Mouse (Mus musculus) left cerebral cortex, adult 9 months (tissue): ENCODE data around the gene Trub2.
"Not testable (repeated sequence)": the region's sequence is repeated elsewhere in the genome, so short reads cannot be mapped to it uniquely, and the experiment has no call there.

Source experiments
- DNase-seq, 2 experiments: peaks; one replicate each; pipeline ENCODE4 v3.0.0; 2022; ENCODE audit warnings: low spot score in 2 of 2

Trub2 gene

GRCm38 (mm10) chr2:29787937-29788681, at the start of gene Trub2:
Gene Trub2 (minus strand): TSS chr2:29788502.
- DNase-seq = peak; percentile 68 to 84

DNA sequence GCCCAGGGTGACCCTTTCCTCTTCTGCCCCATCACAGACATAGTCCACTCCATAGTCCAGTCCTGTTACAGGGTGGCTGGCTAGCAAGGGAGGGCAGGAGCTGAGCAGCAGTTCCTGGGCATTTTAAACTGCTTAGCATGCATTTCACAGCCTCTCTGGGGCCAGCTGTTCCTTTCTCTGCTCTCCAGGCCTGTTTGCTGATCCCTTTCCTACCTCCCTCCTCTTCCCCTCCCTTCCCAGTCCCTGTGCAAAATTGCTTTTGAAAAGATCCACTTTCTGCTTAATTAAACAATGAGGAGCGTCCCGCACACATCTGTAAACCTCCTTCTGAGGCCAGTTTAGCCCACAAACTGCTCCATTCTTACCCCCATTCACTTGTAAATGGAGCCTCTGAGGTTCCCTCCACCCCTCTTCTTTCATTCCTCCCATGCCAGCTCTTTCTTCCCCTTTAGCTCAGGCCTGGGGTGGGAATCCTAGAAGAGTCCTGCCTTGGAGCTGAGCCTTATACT, 47.1 kb upstream of the Trub2 start:
- DNase-seq = no peak

- no peak for DNase-seq
These were observed 45.5 kb upstream of the Trub2 start for GRCm38 (mm10) chr2:29833796-29834195.

GRCm38 (mm10) chr2:29831106-29831505, 42.8 kb upstream of the Trub2 start:
- peak; percentile 61 to 62 for DNase-seq

DNA sequence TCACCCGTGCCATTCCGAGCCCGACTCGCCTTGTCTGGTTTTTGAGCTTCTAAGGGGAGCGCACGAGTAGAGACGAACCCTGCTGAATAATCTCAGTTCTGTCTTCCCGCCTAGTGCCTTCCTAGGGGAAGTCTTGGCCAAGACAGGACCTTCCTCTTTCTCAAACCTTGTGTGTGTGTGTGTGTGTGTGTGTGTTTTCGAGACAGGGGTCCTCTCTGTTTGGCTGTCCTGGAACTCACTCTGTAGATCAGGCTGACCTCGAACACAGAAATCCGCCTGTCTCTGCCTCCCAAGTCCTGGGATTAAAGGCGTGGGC, 39.4 kb upstream of the Trub2 start:
- no peak for DNase-seq

GRCm38 (mm10) chr2:29826926-29827708, 38.8 kb upstream of the Trub2 start:
- peak; percentile 92 to 97 for DNase-seq

GRCm38 (mm10) chr2:29826318-29826925, 38.1 kb upstream of the Trub2 start:
- DNase-seq = no peak

GRCm38 (mm10) chr2:29820025-29820817, 31.9 kb upstream of the Trub2 start, which contains the start of gene Urm1:
Gene Urm1 (plus strand): TSS chr2:29820075.
- DNase-seq = peak in 1 of 2 experiments; percentile 69

GRCm38 (mm10) chr2:29819363-29819762, 31.1 kb upstream of the Trub2 start:
- DNase-seq = no peak

DNA sequence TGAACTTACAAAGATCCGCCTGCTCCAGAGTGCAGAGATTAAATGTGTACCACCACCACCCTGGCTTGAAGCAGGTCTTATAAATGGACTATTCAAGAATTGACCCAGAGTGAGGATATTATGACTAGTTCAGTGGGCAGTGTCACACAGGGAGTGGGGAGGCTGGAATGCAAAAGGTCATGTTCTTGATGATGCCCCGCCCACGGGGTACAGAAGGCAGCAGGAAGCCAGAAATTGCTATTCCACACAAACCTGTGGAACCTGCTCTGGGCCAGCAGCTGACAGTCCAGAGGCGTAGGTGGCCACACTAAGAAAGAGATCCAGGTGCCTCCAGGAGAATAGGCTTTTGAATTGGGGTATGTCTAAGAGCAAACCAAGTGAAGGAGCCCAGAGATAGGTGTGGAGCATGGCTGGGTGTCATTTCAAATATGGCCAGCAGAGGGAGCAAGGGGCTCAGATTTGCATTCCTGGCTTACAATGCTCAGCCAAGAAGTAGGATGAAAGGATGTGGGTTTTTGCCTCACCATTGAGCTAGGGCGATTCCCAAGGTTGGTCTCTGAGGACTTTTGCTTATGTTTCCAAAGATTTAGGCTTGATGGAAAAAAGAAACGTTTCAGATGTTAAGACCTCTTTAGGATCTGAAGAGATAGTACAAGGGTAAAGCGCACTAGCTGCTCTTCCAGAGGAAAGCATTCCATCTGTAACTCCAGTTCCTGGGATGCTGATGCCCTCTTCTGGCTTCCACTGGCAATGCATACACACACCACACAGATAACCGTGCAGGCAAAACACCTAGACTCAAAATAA, 29.3 kb upstream of the Trub2 start:
- peak; percentile 71 to 94 for DNase-seq

DNA sequence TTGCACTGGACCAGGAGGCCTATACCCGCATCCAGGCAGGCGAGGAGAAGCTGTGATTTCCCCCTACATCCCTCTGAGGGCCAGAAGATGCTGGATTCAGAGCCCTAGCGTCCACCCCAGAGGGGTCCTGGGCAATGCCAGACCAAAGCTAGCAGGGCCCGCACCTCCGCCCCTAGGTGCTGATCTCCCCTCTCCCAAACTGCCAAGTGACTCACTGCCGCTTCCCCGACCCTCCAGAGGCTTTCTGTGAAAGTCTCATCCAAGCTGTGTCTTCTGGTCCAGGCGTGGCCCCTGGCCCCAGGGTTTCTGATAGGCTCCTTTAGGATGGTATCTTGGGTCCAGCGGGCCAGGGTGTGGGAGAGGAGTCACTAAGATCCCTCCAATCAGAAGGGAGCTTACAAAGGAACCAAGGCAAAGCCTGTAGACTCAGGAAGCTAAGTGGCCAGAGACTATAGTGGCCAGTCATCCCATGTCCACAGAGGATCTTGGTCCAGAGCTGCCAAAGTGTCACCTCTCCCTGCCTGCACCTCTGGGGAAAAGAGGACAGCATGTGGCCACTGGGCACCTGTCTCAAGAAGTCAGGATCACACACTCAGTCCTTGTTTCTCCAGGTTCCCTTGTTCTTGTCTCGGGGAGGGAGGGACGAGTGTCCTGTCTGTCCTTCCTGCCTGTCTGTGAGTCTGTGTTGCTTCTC, 27.5 kb upstream of the Trub2 start:
- DNase-seq = no peak

DNA sequence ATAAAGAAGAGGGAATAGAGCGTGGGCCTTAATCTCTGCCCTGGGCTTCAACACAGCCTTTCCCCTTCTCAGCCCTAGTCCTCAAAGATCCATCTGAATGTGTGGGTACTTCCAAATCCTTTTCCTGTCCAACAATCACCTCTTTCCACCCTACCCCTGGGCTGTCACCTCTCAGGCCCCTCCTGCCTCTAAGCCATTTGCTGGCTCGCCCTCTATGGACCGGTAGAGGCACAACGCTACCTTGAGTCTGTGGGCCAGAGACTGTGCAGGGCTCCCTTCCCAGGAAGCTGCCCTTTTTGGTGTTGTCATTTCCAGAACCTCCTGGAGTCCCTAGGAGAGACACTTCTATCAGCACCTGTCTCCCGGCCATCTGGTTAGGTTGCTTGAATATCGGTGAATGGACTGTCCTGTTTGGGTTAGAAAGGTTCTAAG, 15.1 kb upstream of the Trub2 start:
- DNase-seq = no peak

GRCm38 (mm10) chr2:29802827-29803201, 14.5 kb upstream of the Trub2 start:
- no peak for DNase-seq

DNA sequence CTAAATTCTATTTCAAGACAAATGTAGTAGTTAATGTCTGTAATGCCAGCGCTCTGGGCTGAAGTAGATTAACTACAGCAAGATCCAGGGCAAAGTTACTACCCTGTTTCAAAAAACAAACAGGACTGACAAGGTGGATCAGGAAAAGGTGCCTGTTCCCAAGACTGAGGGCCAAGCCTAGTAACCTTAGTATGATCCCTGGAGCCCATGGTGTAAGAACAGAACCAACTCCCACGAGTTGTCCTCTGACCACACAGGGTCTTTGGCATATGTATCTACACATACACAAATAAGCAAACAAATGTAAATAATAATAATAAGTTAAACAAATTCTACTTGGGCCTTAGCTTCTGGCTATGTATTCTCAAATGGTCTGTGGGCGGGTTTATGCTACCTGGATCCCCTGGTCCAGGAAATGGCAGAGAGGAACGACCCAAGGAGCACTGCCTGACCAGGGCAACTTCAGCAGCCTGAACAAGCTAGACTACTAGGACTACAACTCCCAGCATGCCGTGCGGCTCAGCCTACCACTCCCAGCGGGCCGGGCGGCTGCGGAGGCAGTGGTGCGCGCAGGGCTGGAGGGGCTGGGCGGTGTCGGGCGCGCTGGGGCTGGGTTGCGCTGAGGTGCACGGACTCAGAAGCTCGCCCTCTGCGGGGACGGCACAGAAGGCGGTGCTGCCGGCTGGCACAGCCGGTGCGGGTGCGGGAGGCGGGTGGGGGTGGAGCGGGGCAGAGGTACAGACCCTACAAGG, 13.9 kb upstream of the Trub2 start, which contains the start of gene Slc27a4:
Slc27a4 (plus strand) TSS at position 560 of the 752 bp plus-strand sequence.
- peak; percentile 87 to 95 for DNase-seq

DNA sequence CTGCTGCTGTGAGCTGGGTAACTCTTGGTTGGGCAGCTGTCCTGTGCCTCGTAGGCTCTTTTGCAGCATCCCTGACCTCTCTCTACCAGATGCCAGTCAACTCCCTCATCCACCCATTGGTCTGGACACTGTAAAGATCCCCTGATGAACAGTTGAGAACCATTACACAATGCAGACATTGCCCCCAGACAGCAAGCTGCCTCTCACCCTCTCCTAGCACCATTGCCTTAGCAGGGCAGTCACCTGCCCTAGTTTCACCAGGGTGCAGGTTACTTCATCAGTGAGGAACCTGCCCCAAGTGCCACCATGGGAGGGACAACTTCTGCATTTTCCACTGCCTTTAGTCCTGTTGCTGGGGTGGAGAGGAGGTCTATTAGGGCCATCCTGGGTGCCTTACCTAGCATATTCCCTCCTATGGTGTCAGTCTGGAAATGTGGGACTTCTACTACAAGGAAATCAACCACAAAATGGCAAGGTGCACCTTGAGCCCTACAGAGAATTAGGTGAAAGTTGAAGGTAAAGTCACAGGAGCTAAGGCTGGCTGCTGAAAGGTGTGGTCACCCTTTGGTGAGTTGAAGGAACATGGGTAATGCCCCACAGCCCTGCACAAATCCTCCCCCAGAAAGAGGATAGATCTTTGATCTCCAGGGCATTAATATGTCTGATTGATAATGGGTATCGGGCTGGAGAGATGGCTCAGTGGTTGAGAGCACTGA, 4.6 kb upstream of the Trub2 start:
- no peak for DNase-seq

DNA sequence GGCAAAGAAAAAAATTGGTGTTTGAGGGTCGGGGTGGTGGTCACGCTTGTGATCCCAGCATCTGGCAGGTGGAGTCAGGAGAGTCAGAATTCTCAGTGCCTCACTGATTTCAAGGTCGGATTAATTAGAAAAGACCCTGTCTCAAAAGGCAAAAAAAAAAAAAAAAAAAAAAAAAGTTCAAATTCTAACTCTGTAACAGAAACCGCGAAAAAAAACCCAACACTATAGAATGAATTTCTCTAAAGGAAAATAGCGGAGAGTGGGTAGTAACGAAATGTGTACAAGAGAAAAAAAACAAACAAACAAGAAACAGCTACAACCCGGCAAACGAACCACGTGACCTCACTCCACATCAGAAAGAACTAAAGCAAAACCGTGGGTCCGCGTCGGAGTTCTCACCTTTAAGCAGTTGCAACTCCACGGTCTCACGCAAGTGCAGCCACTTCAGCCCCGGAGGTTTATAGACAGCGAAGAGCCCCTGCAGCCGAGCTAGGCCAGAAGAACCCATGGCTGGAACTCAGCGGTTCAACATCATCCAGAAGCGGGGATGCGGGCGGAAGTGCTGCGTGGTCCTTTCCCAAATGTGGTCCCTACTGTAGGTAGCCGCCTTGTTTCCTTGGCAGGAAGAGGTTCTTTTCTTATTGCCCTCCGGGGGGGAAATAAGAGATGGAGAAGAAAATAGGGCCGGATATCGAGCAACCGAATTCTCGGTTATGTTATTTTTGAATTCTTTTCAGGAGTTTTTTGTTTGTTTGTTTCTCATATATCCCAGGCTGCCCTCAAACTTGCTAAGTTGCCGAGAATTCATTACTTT, 991 bp downstream of the Trub2 start, which contains the start of gene Coq4:
Coq4 (plus strand) TSS at position 390 of the 814 bp plus-strand sequence.
- DNase-seq = peak; percentile 76 to 96

GRCm38 (mm10) chr2:29784290-29784689, 4.0 kb downstream of the Trub2 start:
- DNase-seq = no peak

GRCm38 (mm10) chr2:29781256-29781655, 7.0 kb downstream of the Trub2 start:
- DNase-seq = not testable (repeated sequence)
